Mouse (Mus musculus): ENCODE measurements around the gene Pde12.

GRCm38 (mm10) chr14:26662016-26662415 lies 7.7 kb downstream of the Pde12 start:
- no peak for TF ChIP-seq CTCF (IDR thresholded peaks at IDR 0.05; ENCODE audit: low read depth, low read length)
- no peak for TF ChIP-seq POLR2AphosphoS5 (IDR thresholded peaks at IDR 0.05; ENCODE audit: insufficient replicate concordance, low read depth, low read length)
- no peak for TF ChIP-seq GATA1 (IDR thresholded peaks at IDR 0.05; ENCODE audit: borderline replicate concordance, low read length)
- TF ChIP-seq TAL1 (conservative IDR thresholded peaks at IDR 0.05; ENCODE audit: low read depth, low read length), result no peak

Data from G1E (cell line).